Mouse (Mus musculus): ENCODE data around the gene Spata33. TPM values are rescaled to one million over a fixed set of nuclear protein-coding genes. Genes with fewer than 3 reads are reported as not detected.

Spata33 gene
- total RNA-seq (2012; rRNA removed) (0.98 and 1.2 TPM in 2 replicates), polyA plus RNA-seq (2012; ENCODE audit: insufficient read depth in 1 of 2, insufficient read length in 2 of 2, low read depth in 1 of 2, low replicate concordance in 2 of 2, missing spikeins in 1 of 2) (1 to 10 TPM in 1 of 2 experiments, not detected in 1; 1.4 TPM)

DNA sequence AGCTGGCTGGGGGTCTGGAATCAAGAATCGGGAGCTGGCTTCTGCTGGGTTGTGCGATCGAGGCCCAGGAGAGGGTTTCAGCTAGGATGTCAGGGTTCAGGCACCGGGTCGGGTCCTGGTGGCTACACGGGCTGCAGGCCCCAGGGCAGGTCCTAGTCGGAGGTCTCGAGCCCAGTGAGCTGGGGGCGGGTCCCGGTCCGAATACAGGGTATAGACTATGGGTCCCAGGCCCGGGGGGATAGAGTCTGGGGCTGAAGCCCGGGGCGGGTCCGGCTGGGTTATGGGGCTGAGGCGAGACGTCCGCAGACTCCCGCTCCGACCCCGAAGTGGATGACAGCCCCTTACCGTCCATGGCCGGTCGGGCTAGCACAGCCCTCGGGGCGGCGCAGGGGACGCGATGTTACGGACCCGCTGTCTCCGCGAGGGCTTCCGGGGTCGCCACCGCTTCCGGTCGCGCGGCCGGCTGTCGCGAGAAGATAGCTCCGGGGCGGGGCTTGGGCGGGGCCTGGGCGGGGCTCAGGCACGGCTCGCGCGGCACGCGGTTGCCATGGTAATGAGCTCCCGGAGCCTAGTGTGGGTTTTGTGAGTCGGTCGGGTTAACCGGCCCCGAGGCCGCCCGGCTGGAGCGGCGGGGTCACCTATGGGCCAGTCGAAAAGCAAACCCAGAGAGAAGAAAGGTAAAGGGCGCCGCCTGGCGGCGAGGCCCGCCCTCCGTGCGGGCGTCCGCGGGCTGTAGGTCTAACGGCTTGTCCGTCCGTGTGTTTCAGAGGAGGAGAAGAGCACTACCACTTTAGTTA, at the start of gene Spata33, which contains the start of gene Chmp1a:
Spata33 (plus strand) TSS at position 512 of the 797 bp plus-strand sequence.
Chmp1a (minus strand) TSS at position 443 of the 797 bp plus-strand sequence.
- peak within 1 kb of the TSS; percentile 67 to 97 for H3K4me3 ChIP-seq (ENCODE audit: control insufficient read depth in 1 of 2, insufficient read depth in 1 of 2, low read depth in 2 of 2, low read length in 2 of 2)
- TF ChIP-seq HCFC1 (IDR thresholded peaks at IDR 0.05; ENCODE audit: low read depth, low read length) (peak; percentile 85), MXI1 (IDR thresholded peaks at IDR 0.05; ENCODE audit: low read depth, low read length) (peak; percentile 89), POLR2AphosphoS5 (IDR thresholded peaks at IDR 0.05; ENCODE audit: borderline replicate concordance, low read depth, low read length) (no peak), MYB (IDR thresholded peaks at IDR 0.05; ENCODE audit: low read depth, low read length) (no peak), ETS1 (IDR thresholded peaks at IDR 0.05; ENCODE audit: low read depth, low read length) (no peak), JUND (IDR thresholded peaks at IDR 0.05; ENCODE audit: low read depth, low read length) (no peak), ELF1 (IDR thresholded peaks at IDR 0.05; ENCODE audit: low read depth, low read length) (peak; percentile 95), MEF2A (IDR thresholded peaks at IDR 0.05; ENCODE audit: extremely low read depth, insufficient replicate concordance, low read depth, low read length, poor library complexity, severe bottlenecking) (no peak), ZMIZ1 (IDR thresholded peaks at IDR 0.05; ENCODE audit: low read depth, low read length) (peak; percentile 83), SMC3 (IDR thresholded peaks at IDR 0.05; ENCODE audit: low read depth, low read length) (peak; percentile 64), CTCF (IDR thresholded peaks at IDR 0.05 in 2 of 3, conservative IDR thresholded peaks at IDR 0.05 in 1 of 3; ENCODE audit: control insufficient read depth in 1 of 3, insufficient read depth in 1 of 3, low read depth in 2 of 3, low read length in 3 of 3, poor library complexity in 1 of 3, severe bottlenecking in 1 of 3) (peak; percentile 56 to 75 (median 67)), USF1 (IDR thresholded peaks at IDR 0.05; ENCODE audit: low read depth, low read length) (no peak), SIN3A (IDR thresholded peaks at IDR 0.05; ENCODE audit: low read length) (peak; percentile 93), MAFK (IDR thresholded peaks at IDR 0.05; ENCODE audit: borderline replicate concordance, low read depth, low read length) (no peak), RAD21 (IDR thresholded peaks at IDR 0.05; ENCODE audit: low read depth, low read length) (peak; percentile 38), POLR2AphosphoS2 (IDR thresholded peaks at IDR 0.05; ENCODE audit: low read length) (peak; percentile 83; the same call in 1 of the 2 replicates), USF2 (IDR thresholded peaks at IDR 0.05; ENCODE audit: borderline replicate concordance in 1 of 2, insufficient read depth in 1 of 2, low read depth in 1 of 2, low read length in 2 of 2) (no peak), EP300 (IDR thresholded peaks at IDR 0.05; ENCODE audit: low read depth in 1 of 2, low read length in 2 of 2) (no peak), RCOR1 (IDR thresholded peaks at IDR 0.05; ENCODE audit: low read depth, low read length) (no peak), NELFE (IDR thresholded peaks at IDR 0.05; ENCODE audit: low read depth, low read length) (peak; percentile 89), TAL1 (IDR thresholded peaks at IDR 0.05; ENCODE audit: low read length) (no peak), MAZ (IDR thresholded peaks at IDR 0.05; ENCODE audit: low read depth, low read length) (peak; percentile 37; the same call in 1 of the 2 replicates), NRF1 (IDR thresholded peaks at IDR 0.05; ENCODE audit: insufficient read depth, low read depth, low read length, poor library complexity, severe bottlenecking) (no peak), POLR2A (IDR thresholded peaks at IDR 0.05; ENCODE audit: control insufficient read depth in 1 of 2, insufficient read depth in 1 of 2, low read depth in 1 of 2, low read length in 2 of 2, poor library complexity in 1 of 2) (peak; percentile 83 to 85; a peak in 3 of 4 replicates), UBTF (IDR thresholded peaks at IDR 0.05; ENCODE audit: borderline replicate concordance, insufficient read depth, low read depth, low read length) (0 out of 2 replicates have a peak, but pooled peaks have one; percentile 13), CHD2 (IDR thresholded peaks at IDR 0.05; ENCODE audit: low read length) (peak; percentile 93)
- peak within 1 kb of the TSS; percentile 94 for H3K9ac ChIP-seq (ENCODE audit: control insufficient read depth, low read depth, low read length, poor library complexity, severe bottlenecking)
- H3K79me2 ChIP-seq (ENCODE audit: control insufficient read depth, insufficient read depth, low read length, poor library complexity) = peaks cover 9% of the 10 kb centered on the region
- H3K9me3 ChIP-seq (replicated peaks; ENCODE audit: insufficient read depth, low read length) = no peaks in the 10 kb centered on the region
- H3K4me1 ChIP-seq (ENCODE audit: control insufficient read depth in 1 of 2, insufficient read depth in 2 of 2, low read length in 2 of 2) = peaks cover 0 to 4% of the 10 kb centered on the region in 2 experiments; a peak in 3 of 4 replicates
- H3K27ac ChIP-seq (ENCODE audit: control insufficient read depth, low read depth, low read length) = 0 out of 2 replicates have a peak within 1 kb of the TSS, but pooled peaks have one; percentile 6
- peaks cover 0 to 5% of the 10 kb centered on the region in 2 experiments; a peak in 1 of 4 replicates for H3K36me3 ChIP-seq (ENCODE audit: control insufficient read depth in 1 of 2, insufficient read depth in 2 of 2, low read length in 2 of 2)
- DNase-seq (ENCODE audit: low read depth, low spot score) = peak; percentile 92
- no peaks in the 10 kb centered on the region for H3K27me3 ChIP-seq (ENCODE audit: control insufficient read depth in 1 of 2, insufficient read depth in 2 of 2, low read length in 2 of 2)

Measured in MEL (cell line).